In the genomic region with DNA sequence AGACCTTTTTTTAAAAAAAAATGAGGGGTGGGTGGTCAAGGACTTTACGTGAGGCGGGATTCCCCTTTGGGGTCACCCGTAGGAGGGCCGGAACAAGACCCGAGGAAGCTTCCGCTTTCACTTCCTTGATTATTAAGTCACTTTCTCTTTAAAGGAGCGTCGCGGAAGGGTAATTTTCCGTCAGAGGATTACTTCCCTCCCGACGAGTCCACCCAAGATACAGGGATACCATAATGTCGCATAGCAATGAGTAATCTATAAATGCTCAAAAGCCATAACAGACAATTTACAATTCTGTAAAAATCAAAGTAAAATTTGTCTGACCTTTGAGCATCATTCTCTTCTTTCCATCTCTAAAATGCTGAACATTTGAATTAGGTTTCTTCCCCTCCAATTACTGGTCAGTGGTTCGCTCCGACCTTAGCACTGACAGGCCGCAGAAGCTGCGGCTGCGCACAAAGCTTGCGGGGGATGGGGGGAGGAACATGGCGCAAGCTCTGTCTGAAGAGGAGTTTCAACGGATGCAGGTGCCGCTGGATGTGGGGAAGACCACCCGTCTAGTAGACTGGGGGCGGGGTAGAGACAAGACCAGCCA, we compare ENCODE assay signal across 8 mouse cellular contexts. TPM values are rescaled to one million over a fixed set of nuclear protein-coding genes. Genes with fewer than 3 reads are reported as not detected.
A peak's percentile ranks its signal among the peaks of the same experiment; 100 is the strongest.
DNase-seq lines count a peak whose midpoint lies in the region; ATAC-seq and TF ChIP-seq lines count a peak whose summit lies in the region.

A gene (plus strand): TSS at position 224 of the 595 bp plus-strand sequence.

- H3K4me2 ChIP-seq in kidney, embryonic 14.5 days (replicated peaks; ENCODE audit: low read depth, low read length), result peak within 1 kb of the TSS; percentile 47
- peak within 1 kb of the TSS; percentile 44 for H3K4me2 ChIP-seq in limb, embryonic 15.5 days

- H3K4me3 ChIP-seq in bone marrow, adult 2 months (replicated peaks; ENCODE audit: control insufficient read depth, low read depth, low read length), result peak within 1 kb of the TSS; percentile 74
- H3K4me3 ChIP-seq in embryonic fibroblast, embryonic 13.5 days (ENCODE audit: insufficient read depth, low read length), result peak within 1 kb of the TSS; percentile 66
- H3K4me3 ChIP-seq in kidney, embryonic 14.5 days (ENCODE audit: low read length), result peak within 1 kb of the TSS; percentile 56
- H3K4me3 ChIP-seq in limb, embryonic 15.5 days, result peak within 1 kb of the TSS; percentile 54

- 9% methylated on average over 24 of the region's 24 CpGs for WGBS in bone marrow, adult 2 months
- WGBS in kidney, embryonic 14.5 days, result 21% methylated on average over 24 of the region's 24 CpGs
- 14% methylated on average over 24 of the region's 24 CpGs for WGBS in limb, embryonic 15.5 days

- H3K9ac ChIP-seq in kidney, embryonic 14.5 days (ENCODE audit: low read depth, low read length), result peak within 1 kb of the TSS; percentile 50; the same call in 1 of the 2 replicates
- H3K9ac ChIP-seq in limb, embryonic 15.5 days, result peak within 1 kb of the TSS; percentile 31; the same call in 1 of the 2 replicates

- TF ChIP-seq CTCF in bone marrow, adult 2 months (IDR thresholded peaks at IDR 0.05; ENCODE audit: control insufficient read depth, insufficient read depth, low read length), result no peak
- TF ChIP-seq CTCF in embryonic fibroblast, embryonic 13.5 days (IDR thresholded peaks at IDR 0.05; ENCODE audit: borderline replicate concordance, insufficient read depth, low read length), result no peak

- peak; percentile 56; the same call in 1 of the 2 replicates for TF ChIP-seq POLR2A in bone marrow, adult 2 months (IDR thresholded peaks at IDR 0.05; ENCODE audit: borderline replicate concordance, control insufficient read depth, low read depth, low read length)
- peak; percentile 82 for TF ChIP-seq POLR2A in embryonic fibroblast, embryonic 13.5 days (IDR thresholded peaks at IDR 0.05; ENCODE audit: low read depth, low read length)

- peak; percentile 92 for DNase-seq in A20 (ENCODE audit: low read depth, low spot score)
- peak; percentile 78 to 81 for DNase-seq in heart, adult 9 months (ENCODE audit: low spot score in 2 of 2)
- DNase-seq in monocyte, adult 2 months (ENCODE audit: low read depth in 1 of 2, low spot score in 2 of 2), result peak; percentile 14 to 50
- DNase-seq in splenic B cell, adult 2 months (ENCODE audit: low read depth, low spot score), result peak; percentile 93

- H3K27me3 ChIP-seq in kidney, embryonic 14.5 days (ENCODE audit: control insufficient read depth, insufficient read depth, low read length), result no peaks in the 10 kb centered on the region
- H3K27me3 ChIP-seq in limb, embryonic 15.5 days, result no peaks in the 10 kb centered on the region
- no peaks in the 10 kb centered on the region for H3K27me3 ChIP-seq in splenic B cell, adult 2 months (ENCODE audit: control insufficient read depth, insufficient read depth, low read length, poor library complexity, severe bottlenecking)

- no peaks in the 10 kb centered on the region for H3K4me1 ChIP-seq in bone marrow, adult 2 months (ENCODE audit: control insufficient read depth, insufficient read depth, low read length)
- H3K4me1 ChIP-seq in embryonic fibroblast, embryonic 13.5 days (ENCODE audit: control insufficient read depth, insufficient read depth, low read length), result 0 out of 2 replicates have a peak, but pooled peaks cover 3% of the 10 kb centered on the region
- H3K4me1 ChIP-seq in kidney, embryonic 14.5 days (ENCODE audit: control insufficient read depth, insufficient read depth, low read length), result no peaks in the 10 kb centered on the region
- peaks cover 5% of the 10 kb centered on the region; the same call in 1 of the 2 replicates for H3K4me1 ChIP-seq in limb, embryonic 15.5 days

- no peaks in the 10 kb centered on the region for H3K9me3 ChIP-seq in kidney, embryonic 14.5 days (ENCODE audit: control insufficient read depth, low read length)
- H3K9me3 ChIP-seq in limb, embryonic 15.5 days, result no peaks in the 10 kb centered on the region

- ATAC-seq in kidney, embryonic 14.5 days (ENCODE audit: low FRiP score, low TSS enrichment), result peak; percentile 90
- peak; percentile 63; the same call in 1 of the 2 replicates for ATAC-seq in limb, embryonic 15.5 days (ENCODE audit: insufficient number of reproducible peaks, low FRiP score, low TSS enrichment, low read depth)

- no peaks in the 10 kb centered on the region; the same call in 1 of the 2 replicates for H3K36me3 ChIP-seq in kidney, embryonic 14.5 days (ENCODE audit: control insufficient read depth, insufficient read depth, low read length)
- 0 out of 2 replicates have a peak, but pooled peaks cover 3% of the 10 kb centered on the region for H3K36me3 ChIP-seq in limb, embryonic 15.5 days
- no peaks in the 10 kb centered on the region; the same call in 1 of the 2 replicates for H3K36me3 ChIP-seq in splenic B cell, adult 2 months (ENCODE audit: control insufficient read depth, insufficient read depth, low read length, poor library complexity, severe bottlenecking)

- H3K27ac ChIP-seq in bone marrow, adult 2 months (ENCODE audit: control insufficient read depth, insufficient read depth, low read depth, low read length, poor library complexity), result peak within 1 kb of the TSS; percentile 8
- H3K27ac ChIP-seq in embryonic fibroblast, embryonic 13.5 days (ENCODE audit: insufficient read depth, low read length), result no peak within 1 kb of the TSS
- H3K27ac ChIP-seq in kidney, embryonic 14.5 days (ENCODE audit: low read depth, low read length), result no peak within 1 kb of the TSS
- no peak within 1 kb of the TSS for H3K27ac ChIP-seq in limb, embryonic 15.5 days

RNA-seq across cellular contexts. Expression of the gene that starts here (rescaled TPM):
- 95.0 and 184 TPM in 2 replicates for polyA plus RNA-seq in bone marrow, adult 2 months (2011; ENCODE audit: insufficient read depth, insufficient read length, low replicate concordance, missing spikeins)
- 37.7 and 42.1 TPM in 2 replicates for polyA plus RNA-seq in embryonic fibroblast, embryonic 13.5 days (2011; ENCODE audit: insufficient read length, low read depth, missing spikeins)
- polyA plus RNA-seq in kidney, embryonic 14.5 days (2014; fragmentation: Nextera tagmentation; extraction: Ambion mirVana), result 34.5 and 35.8 TPM in 2 replicates
- polyA plus RNA-seq in limb, embryonic 15.5 days (2015; fragmentation: Nextera tagmentation; extraction: Ambion mirVana), result 37.8 and 40.3 TPM in 2 replicates

Comparison
In these comparisons a context has a peak if more than half of its experiments do, and no peak if none do; other contexts are left out.
1. DNase-seq: peak in every context shown above with its lines; median percentile 93 in splenic B cell, adult 2 months; 92 in A20; 80 in heart, adult 9 months; 32 in monocyte, adult 2 months.